Mouse (Mus musculus): Measurements from ENCODE around the gene Sv2c.

DNA sequence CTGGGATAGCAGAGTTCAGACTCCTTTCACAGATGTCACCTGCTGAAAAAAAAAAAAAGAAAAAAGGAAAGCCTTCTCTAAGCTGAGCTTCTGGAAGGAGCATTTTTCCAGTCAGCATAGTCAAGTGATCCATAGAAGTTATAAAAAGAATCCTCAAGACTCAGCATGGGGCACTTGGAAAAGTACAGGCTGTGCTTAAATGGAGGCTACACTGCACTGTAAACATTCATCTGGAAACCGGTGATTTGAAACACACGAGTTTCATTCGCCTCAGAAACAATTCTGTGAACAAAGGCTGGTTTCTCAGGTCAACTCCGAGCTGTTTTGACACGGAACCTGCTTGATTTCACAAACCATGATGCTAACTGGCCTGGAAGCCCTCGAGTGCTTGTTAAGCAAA, 165.6 kb downstream of the Sv2c start:
- no peak for TF ChIP-seq MYOD1 (IDR thresholded peaks at IDR 0.05; ENCODE audit: control insufficient read depth, insufficient read length, low read depth)
- no peak for TF ChIP-seq CTCF (IDR thresholded peaks at IDR 0.05; ENCODE audit: control insufficient read depth, insufficient read depth, insufficient read length)
- TF ChIP-seq USF1 (IDR thresholded peaks at IDR 0.05; ENCODE audit: low read depth) = no peak
- TF ChIP-seq MAX (IDR thresholded peaks at IDR 0.05) = no peak
- no peak for TF ChIP-seq MYOG (IDR thresholded peaks at IDR 0.05; ENCODE audit: control insufficient read depth, extremely low read depth, insufficient read length)
- TF ChIP-seq FOSL1 (IDR thresholded peaks at IDR 0.05; ENCODE audit: insufficient read depth, low read length, poor library complexity, severe bottlenecking) = no peak
- no peak for TF ChIP-seq CEBPB (IDR thresholded peaks at IDR 0.05; ENCODE audit: low read depth)

Data from C2C12 (cell line).